Mouse (Mus musculus): ENCODE measurements around the gene Map3k3. TPM values are rescaled to one million over a fixed set of nuclear protein-coding genes. Genes with fewer than 3 reads are reported as not detected.
"Not testable (repeated sequence)": the region's sequence is repeated elsewhere in the genome, so short reads cannot be mapped to it uniquely, and the experiment has no call there.

Map3k3 gene
- total RNA-seq, 1 experiment = 43.7 TPM

GRCm38 (mm10) chr11:106065073-106065922 is 19.1 kb upstream of the Map3k3 start:
- Histone ChIP-seq H3K27ac (ENCODE audit: insufficient read depth, low read depth, low read length, poor library complexity, severe bottlenecking) (no peak overlapping the region), H3K4me1 (ENCODE audit: control insufficient read depth in 2 of 2, insufficient read depth in 2 of 2, low read length in 2 of 2, poor library complexity in 1 of 2) (no peaks in the 10 kb centered on the region; a peak in 1 of 4 replicates), H3K4me3 (ENCODE audit: insufficient read depth in 1 of 2, low read depth in 1 of 2, low read length in 2 of 2, poor library complexity in 1 of 2, severe bottlenecking in 1 of 2) (peak overlapping the region in 1 of 2 experiments; percentile 43; a peak in 2 of 4 replicates), H3K9me3 (ENCODE audit: control insufficient read depth, insufficient read depth, low read depth, low read length) (no peaks in the 10 kb centered on the region), H3K9ac (ENCODE audit: insufficient read depth, low read depth, low read length, poor library complexity, severe bottlenecking) (no peak overlapping the region), H3K36me3 (ENCODE audit: control insufficient read depth, insufficient read depth, low read length, poor library complexity, severe bottlenecking) (no peaks in the 10 kb centered on the region)
- in situ Hi-C loops (cut with MboI; ENCODE audit: low sequenced_read_pairs in 2 of 2, unreplicated experiment in 2 of 2) = no loop called here
- no peak for DNase-seq (ENCODE audit: low read depth, low spot score)
- TF ChIP-seq ZNF384 (IDR thresholded peaks at IDR 0.05; ENCODE audit: low read depth, low read length) (peak; percentile 95), HCFC1 (IDR thresholded peaks at IDR 0.05; ENCODE audit: borderline replicate concordance, insufficient read depth, low read length) (no peak), ZC3H11A (IDR thresholded peaks at IDR 0.05; ENCODE audit: borderline replicate concordance, low read depth, low read length) (no peak)

GRCm38 (mm10) chr11:106065923-106066571 is 18.4 kb upstream of the Map3k3 start, which contains the start of gene Taco1:
Taco1 (plus strand) TSS chr11:106066061.
- Histone ChIP-seq H3K4me1 (ENCODE audit: control insufficient read depth in 2 of 2, insufficient read depth in 2 of 2, low read length in 2 of 2, poor library complexity in 1 of 2) (no peaks in the 10 kb centered on the region; a peak in 1 of 4 replicates), H3K27ac (ENCODE audit: insufficient read depth, low read depth, low read length, poor library complexity, severe bottlenecking) (no peak within 1 kb of the TSS), H3K36me3 (ENCODE audit: control insufficient read depth, insufficient read depth, low read length, poor library complexity, severe bottlenecking) (no peaks in the 10 kb centered on the region), H3K9me3 (ENCODE audit: control insufficient read depth, insufficient read depth, low read depth, low read length) (no peaks in the 10 kb centered on the region), H3K4me3 (ENCODE audit: insufficient read depth in 1 of 2, low read depth in 1 of 2, low read length in 2 of 2, poor library complexity in 1 of 2, severe bottlenecking in 1 of 2) (peak within 1 kb of the TSS; percentile 81 to 95), H3K9ac (ENCODE audit: insufficient read depth, low read depth, low read length, poor library complexity, severe bottlenecking) (peak within 1 kb of the TSS; percentile 85)
- in situ Hi-C loops (cut with MboI; ENCODE audit: low sequenced_read_pairs in 2 of 2, unreplicated experiment in 2 of 2) = no loop called here
- DNase-seq (ENCODE audit: low read depth, low spot score) = peak; percentile 95
- TF ChIP-seq ZC3H11A (IDR thresholded peaks at IDR 0.05; ENCODE audit: borderline replicate concordance, low read depth, low read length) (no peak), CHD2 (IDR thresholded peaks at IDR 0.05; ENCODE audit: low read depth, low read length) (peak; percentile 85), ZNF384 (IDR thresholded peaks at IDR 0.05; ENCODE audit: low read depth, low read length) (no peak), MAFK (IDR thresholded peaks at IDR 0.05; ENCODE audit: insufficient read depth, low read depth, low read length) (no peak), HCFC1 (IDR thresholded peaks at IDR 0.05; ENCODE audit: borderline replicate concordance, insufficient read depth, low read length) (peak; percentile 91)

- H3K9me3 ChIP-seq (ENCODE audit: control insufficient read depth, insufficient read depth, low read depth, low read length); H3K27ac ChIP-seq (ENCODE audit: insufficient read depth, low read depth, low read length, poor library complexity, severe bottlenecking); H3K36me3 ChIP-seq (ENCODE audit: control insufficient read depth, insufficient read depth, low read length, poor library complexity, severe bottlenecking); in situ Hi-C loops (cut with MboI; ENCODE audit: low sequenced_read_pairs in 2 of 2, unreplicated experiment in 2 of 2); H3K4me1 ChIP-seq (ENCODE audit: control insufficient read depth in 2 of 2, insufficient read depth in 2 of 2, low read length in 2 of 2, poor library complexity in 1 of 2): not testable (repeated sequence)
- DNase-seq (ENCODE audit: low read depth, low spot score) = peak; percentile 73
- H3K9ac ChIP-seq (ENCODE audit: insufficient read depth, low read depth, low read length, poor library complexity, severe bottlenecking) = peak overlapping the region; percentile 85
- H3K4me3 ChIP-seq (ENCODE audit: insufficient read depth in 1 of 2, low read depth in 1 of 2, low read length in 2 of 2, poor library complexity in 1 of 2, severe bottlenecking in 1 of 2) = peak overlapping the region; percentile 81 to 95
Observed at GRCm38 (mm10) chr11:106066616-106067015, 17.8 kb upstream of the Map3k3 start.

GRCm38 (mm10) chr11:106073774-106074173 is 10.6 kb upstream of the Map3k3 start:
- TF ChIP-seq MAFK (IDR thresholded peaks at IDR 0.05; ENCODE audit: insufficient read depth, low read depth, low read length) = no peak
- no peak for TF ChIP-seq ZNF384 (IDR thresholded peaks at IDR 0.05; ENCODE audit: low read depth, low read length)
- TF ChIP-seq ZC3H11A (IDR thresholded peaks at IDR 0.05; ENCODE audit: borderline replicate concordance, low read depth, low read length) = no peak
- TF ChIP-seq CHD2 (IDR thresholded peaks at IDR 0.05; ENCODE audit: low read depth, low read length) = no peak
- TF ChIP-seq HCFC1 (IDR thresholded peaks at IDR 0.05; ENCODE audit: borderline replicate concordance, insufficient read depth, low read length) = no peak
- no peaks in the 10 kb centered on the region for H3K4me1 ChIP-seq (ENCODE audit: control insufficient read depth in 2 of 2, insufficient read depth in 2 of 2, low read length in 2 of 2, poor library complexity in 1 of 2)
- H3K9me3 ChIP-seq (ENCODE audit: control insufficient read depth, insufficient read depth, low read depth, low read length) = no peaks in the 10 kb centered on the region
- DNase-seq (ENCODE audit: low read depth, low spot score) = no peak
- H3K36me3 ChIP-seq (ENCODE audit: control insufficient read depth, insufficient read depth, low read length, poor library complexity, severe bottlenecking) = peaks cover 4% of the 10 kb centered on the region; the same call in 1 of the 2 replicates
- no peak overlapping the region for H3K9ac ChIP-seq (ENCODE audit: insufficient read depth, low read depth, low read length, poor library complexity, severe bottlenecking)
- no peak overlapping the region for H3K27ac ChIP-seq (ENCODE audit: insufficient read depth, low read depth, low read length, poor library complexity, severe bottlenecking)
- no peak overlapping the region for H3K4me3 ChIP-seq (ENCODE audit: insufficient read depth in 1 of 2, low read depth in 1 of 2, low read length in 2 of 2, poor library complexity in 1 of 2, severe bottlenecking in 1 of 2)
- in situ Hi-C loops (cut with MboI; ENCODE audit: low sequenced_read_pairs in 2 of 2, unreplicated experiment in 2 of 2) = no loop called here

Measured in ES-E14 (cell line).